ENCODE assay signal across 12 mouse cellular contexts in genomic region chr1:45541888-45542287, GRCm38 (mm10). TPM values are rescaled to one million over a fixed set of nuclear protein-coding genes. Genes with fewer than 3 reads are reported as not detected.
DNase-seq lines count a peak whose midpoint lies in the region; ATAC-seq and TF ChIP-seq lines count a peak whose summit lies in the region.
"Had no signal": no experiment of that assay in that cellular context is flagged by ENCODE, and none has a peak within 500 bp of the region (broad histone marks: within the 10 kb centered on the region; RNA-seq: fewer than 3 reads in every experiment).

No protein-coding gene starts in this region.

- H3K4me3 ChIP-seq in heart, adult 2 months = no peak overlapping the region
- no peak overlapping the region for H3K4me3 ChIP-seq in stomach, embryonic 15.5 days (replicated peaks)
- H3K4me3 ChIP-seq: heart, embryonic 10.5 days had no signal

- intact Hi-C loops in heart, postnatal 10 days (cut with DNase I) = no loop called here
- intact Hi-C loops in heart, adult 2 months (cut with DNase I) = no loop called here
- intact Hi-C loops in left cerebral cortex, postnatal 25 days (cut with DNase I) = no loop called here

- TF ChIP-seq POLR2A in heart, adult 2 months (IDR thresholded peaks at IDR 0.05; ENCODE audit: insufficient read depth, low read depth, low read length) = no peak

- H3K27me3 ChIP-seq in heart, adult 2 months (ENCODE audit: control insufficient read depth, insufficient read depth, low read length) = no peaks in the 10 kb centered on the region
- H3K27me3 ChIP-seq in stomach, embryonic 15.5 days (replicated peaks) = no peaks in the 10 kb centered on the region

- H3K4me1 ChIP-seq in heart, adult 2 months (ENCODE audit: control insufficient read depth, insufficient read depth, low read length) = no peaks in the 10 kb centered on the region
- H3K4me1 ChIP-seq in stomach, embryonic 15.5 days = no peaks in the 10 kb centered on the region
- H3K4me1 ChIP-seq: heart, embryonic 10.5 days had no signal

- WGBS in heart, adult 2 months = 13% methylated on average over 1 of the region's 1 CpGs
- whole genome bisulfite sequencing in stomach, embryonic 15.5 days = 5% methylated on average over 1 of the region's 1 CpGs

- H3K79me2 ChIP-seq in heart, adult 2 months (replicated peaks; ENCODE audit: control insufficient read depth, insufficient read depth, low read length) = no peaks in the 10 kb centered on the region

- TF ChIP-seq CTCF in heart, adult 2 months (IDR thresholded peaks at IDR 0.05) = no peak

- H3K9ac ChIP-seq in heart, adult 2 months (ENCODE audit: low read depth, low read length) = no peak overlapping the region
- no peak overlapping the region for H3K9ac ChIP-seq in stomach, embryonic 15.5 days

- no peak overlapping the region for H3K27ac ChIP-seq in heart, adult 2 months
- H3K27ac ChIP-seq in stomach, embryonic 15.5 days = peak overlapping the region; percentile 58; the same call in 1 of the 2 replicates
- H3K27ac ChIP-seq: heart, embryonic 10.5 days; macrophage had no signal

- H3K9me3 ChIP-seq in stomach, embryonic 15.5 days = no peaks in the 10 kb centered on the region
- H3K9me3 ChIP-seq: heart, embryonic 10.5 days had no signal

- peak; percentile 74; the same call in 1 of the 2 replicates for ATAC-seq in stomach, embryonic 15.5 days (ENCODE audit: insufficient read depth, low FRiP score, low read depth)
- ATAC-seq: activated CD4-positive, CD25-positive, alpha-beta regulatory T cell, adult 4 months; forebrain, embryonic 16.5 days had no signal

- no peak overlapping the region for H3K4me2 ChIP-seq in stomach, embryonic 15.5 days

- no peak for TF ChIP-seq EP300 in heart, adult 2 months (IDR thresholded peaks at IDR 0.05; ENCODE audit: insufficient read depth, low read depth, low read length)

- no peaks in the 10 kb centered on the region for H3K36me3 ChIP-seq in heart, adult 2 months (ENCODE audit: control insufficient read depth, insufficient read depth, low read length)
- no peaks in the 10 kb centered on the region for H3K36me3 ChIP-seq in stomach, embryonic 15.5 days
- H3K36me3 ChIP-seq: heart, embryonic 10.5 days had no signal

- peak; percentile 43 to 45 for DNase-seq in heart, postnatal 10 days
- no peak for DNase-seq in heart, adult 2 months
- DNase-seq in testis, postnatal 10 days (ENCODE audit: low spot score) = peak; percentile 45
- no peak for DNase-seq in testis, postnatal 14 days (ENCODE audit: low spot score)
- peak; percentile 37 to 56 for DNase-seq in lung, adult 18-20 months
- no peak for DNase-seq in left cerebral cortex, postnatal 25 days (ENCODE audit: low spot score in 2 of 2)
- no peak for DNase-seq in cerebellum, adult 11-12 months

RNA-seq across cellular contexts. Expression of gene Col5a2, which starts 38.8 kb away (rescaled TPM):
- 100 to 1,000 TPM; 105 TPM for total RNA-seq in heart, postnatal 10 days (2021)
- 10 to 100 TPM; 10.9 to 15.8 TPM for total RNA-seq in heart, adult 2 months (2021)
- polyA plus RNA-seq in heart, adult 2 months (2012; rRNA removed) = 8.0 and 13.3 TPM in 2 replicates
- 91.0 and 95.4 TPM in 2 replicates for polyA plus RNA-seq in stomach, embryonic 15.5 days (2015; fragmentation: Nextera tagmentation; extraction: Ambion mirVana)
- total RNA-seq in left cerebral cortex, postnatal 25 days (2021) = 1 to 10 TPM; 3.4 to 3.8 TPM

Comparison
In these comparisons a context has a peak if more than half of its experiments do, and no peak if none do; other contexts are left out.
1. DNase-seq: peak in heart, postnatal 10 days (2 of 2), testis, postnatal 10 days (single experiment) and lung, adult 18-20 months (2 of 2); none in heart, adult 2 months (0 of 2), testis, postnatal 14 days (single experiment), left cerebral cortex, postnatal 25 days (0 of 2) and cerebellum, adult 11-12 months (single experiment).
2. RNA of gene Col5a2, which starts 38.8 kb away (total RNA-seq): 105 TPM in heart, postnatal 10 days; 10.9 to 15.8 TPM in heart, adult 2 months and 3.4 to 3.8 TPM in left cerebral cortex, postnatal 25 days; every median in the first group is over 4 times any median in the second.